Comparison of ENCODE assay signal across 9 mouse cellular contexts in genomic region chr12:55397544-55398239, GRCm38 (mm10). TPM values are rescaled to one million over a fixed set of nuclear protein-coding genes. Genes with fewer than 3 reads are reported as not detected.
DNase-seq lines count a peak whose midpoint lies in the region; ATAC-seq lines count a peak whose summit lies in the region.
"Had no signal": no experiment of that assay in that cellular context is flagged by ENCODE, and none has a peak within 500 bp of the region (broad histone marks: within the 10 kb centered on the region; RNA-seq: fewer than 3 reads in every experiment).

No protein-coding gene starts in this region.

- H3K36me3 ChIP-seq in kidney, embryonic 16.5 days (ENCODE audit: insufficient read depth, low read length): 0 out of 2 replicates have a peak, but pooled peaks cover 3% of the 10 kb centered on the region
- no peaks in the 10 kb centered on the region for H3K36me3 ChIP-seq in embryonic facial prominence, embryonic 14.5 days (ENCODE audit: control insufficient read depth, insufficient read depth, low read length)
- no peaks in the 10 kb centered on the region for H3K36me3 ChIP-seq in hindbrain, embryonic 13.5 days
- H3K36me3 ChIP-seq in midbrain, embryonic 14.5 days (ENCODE audit: control insufficient read depth, insufficient read depth, low read length): no peaks in the 10 kb centered on the region

- no peak for DNase-seq in kidney, adult 11 months
- no peak for DNase-seq in embryonic facial prominence, embryonic 14.5 days (ENCODE audit: low spot score)
- no peak for DNase-seq in midbrain, embryonic 14.5 days
- no peak for DNase-seq in cerebellum, adult 18-20 months
- no peak for DNase-seq in ovary, postnatal 36 days (ENCODE audit: low spot score)
- DNase-seq in yolk sac, embryonic 10.5 days (ENCODE audit: low spot score): no peak

- H3K4me3 ChIP-seq in kidney, embryonic 16.5 days (ENCODE audit: low read length): peak overlapping the region; percentile 78
- H3K4me3 ChIP-seq in embryonic facial prominence, embryonic 14.5 days (ENCODE audit: low read depth, low read length): peak overlapping the region; percentile 93
- peak overlapping the region; percentile 94 for H3K4me3 ChIP-seq in hindbrain, embryonic 13.5 days
- H3K4me3 ChIP-seq in midbrain, embryonic 14.5 days (replicated peaks; ENCODE audit: low read depth, low read length): peak overlapping the region; percentile 98

- H3K9ac ChIP-seq in kidney, embryonic 16.5 days (replicated peaks; ENCODE audit: low read length): peak overlapping the region; percentile 86
- peak overlapping the region; percentile 97 for H3K9ac ChIP-seq in embryonic facial prominence, embryonic 14.5 days (ENCODE audit: low read depth, low read length)
- peak overlapping the region; percentile 94 for H3K9ac ChIP-seq in hindbrain, embryonic 13.5 days
- peak overlapping the region; percentile 90 for H3K9ac ChIP-seq in midbrain, embryonic 14.5 days (replicated peaks; ENCODE audit: low read length)

- peak overlapping the region; percentile 96 for H3K27ac ChIP-seq in kidney, embryonic 16.5 days (ENCODE audit: low read length)
- H3K27ac ChIP-seq in embryonic facial prominence, embryonic 14.5 days (replicated peaks; ENCODE audit: low read depth, low read length): peak overlapping the region; percentile 95
- peak overlapping the region; percentile 93 for H3K27ac ChIP-seq in hindbrain, embryonic 13.5 days
- H3K27ac ChIP-seq in midbrain, embryonic 14.5 days (replicated peaks; ENCODE audit: low read depth, low read length): peak overlapping the region; percentile 89

- 58% methylated on average over 9 of the region's 9 CpGs for WGBS in kidney, embryonic 16.5 days
- WGBS in embryonic facial prominence, embryonic 14.5 days: 62% methylated on average over 9 of the region's 9 CpGs
- 79% methylated on average over 9 of the region's 9 CpGs for WGBS in hindbrain, embryonic 13.5 days
- WGBS in midbrain, embryonic 14.5 days: 69% methylated on average over 9 of the region's 9 CpGs

- H3K4me2 ChIP-seq in kidney, embryonic 16.5 days (replicated peaks; ENCODE audit: low read depth, low read length): peak overlapping the region; percentile 65
- H3K4me2 ChIP-seq in embryonic facial prominence, embryonic 14.5 days (ENCODE audit: low read depth, low read length): peak overlapping the region; percentile 96
- H3K4me2 ChIP-seq in hindbrain, embryonic 13.5 days: peak overlapping the region; percentile 97
- H3K4me2 ChIP-seq in midbrain, embryonic 14.5 days (ENCODE audit: low read length): peak overlapping the region; percentile 97

- peaks cover 13% of the 10 kb centered on the region for H3K4me1 ChIP-seq in kidney, embryonic 16.5 days (ENCODE audit: insufficient read depth, low read length)
- H3K4me1 ChIP-seq in embryonic facial prominence, embryonic 14.5 days (ENCODE audit: control insufficient read depth, insufficient read depth, low read length): peaks cover 15% of the 10 kb centered on the region
- H3K4me1 ChIP-seq in hindbrain, embryonic 13.5 days (replicated peaks): peaks cover 16% of the 10 kb centered on the region
- H3K4me1 ChIP-seq in midbrain, embryonic 14.5 days (ENCODE audit: control insufficient read depth, insufficient read depth, low read length): peaks cover 17% of the 10 kb centered on the region

- ATAC-seq in kidney, embryonic 16.5 days (ENCODE audit: low FRiP score, low TSS enrichment): no peak
- ATAC-seq in embryonic facial prominence, embryonic 14.5 days (ENCODE audit: low read depth): no peak
- no peak for ATAC-seq in hindbrain, embryonic 13.5 days (ENCODE audit: low FRiP score)
- ATAC-seq in midbrain, embryonic 14.5 days (ENCODE audit: low FRiP score, low TSS enrichment): no peak

- H3K9me3 ChIP-seq in kidney, embryonic 16.5 days (ENCODE audit: low read length): no peaks in the 10 kb centered on the region
- no peaks in the 10 kb centered on the region for H3K9me3 ChIP-seq in embryonic facial prominence, embryonic 14.5 days (ENCODE audit: control insufficient read depth, low read length)
- H3K9me3 ChIP-seq in hindbrain, embryonic 13.5 days: no peaks in the 10 kb centered on the region
- no peaks in the 10 kb centered on the region for H3K9me3 ChIP-seq in midbrain, embryonic 14.5 days (ENCODE audit: control insufficient read depth, low read length)

- no peaks in the 10 kb centered on the region for H3K27me3 ChIP-seq in kidney, embryonic 16.5 days (ENCODE audit: insufficient read depth, low read length)
- no peaks in the 10 kb centered on the region for H3K27me3 ChIP-seq in embryonic facial prominence, embryonic 14.5 days (replicated peaks; ENCODE audit: control insufficient read depth, insufficient read depth, low read length)
- H3K27me3 ChIP-seq in hindbrain, embryonic 13.5 days: no peaks in the 10 kb centered on the region
- H3K27me3 ChIP-seq in midbrain, embryonic 14.5 days (ENCODE audit: control insufficient read depth, insufficient read depth, low read length): no peaks in the 10 kb centered on the region
- H3K27me3 ChIP-seq: Patski had no signal

RNA-seq across cellular contexts. Expression of gene Psma6, which starts 13.7 kb away (rescaled TPM):
- polyA plus RNA-seq in kidney, embryonic 16.5 days (2015; fragmentation: Nextera tagmentation; extraction: Ambion mirVana): 409 and 418 TPM in 2 replicates
- 397 and 404 TPM in 2 replicates for polyA plus RNA-seq in embryonic facial prominence, embryonic 14.5 days (2014; fragmentation: Nextera tagmentation; extraction: Ambion mirVana)
- 444 and 450 TPM in 2 replicates for polyA plus RNA-seq in hindbrain, embryonic 13.5 days (2015; fragmentation: Nextera tagmentation; extraction: Ambion mirVana)
- 448 and 461 TPM in 2 replicates for polyA plus RNA-seq in midbrain, embryonic 14.5 days (2014; fragmentation: Nextera tagmentation; extraction: Ambion mirVana)
